Mouse (Mus musculus) T-helper 17 cell (primary cell): Measurements from ENCODE around the gene Ascc1.
"Not testable (repeated sequence)": the region's sequence is repeated elsewhere in the genome, so short reads cannot be mapped to it uniquely, and the experiment has no call there.

Experiments used
- in situ Hi-C, 2 experiments: fragments of 300-600 bp; cut with MboI, MseI; formaldehyde crosslinking; loops; 1 replicate in 1 of 2; 2 replicates in 1 of 2; pipeline ENCODE4 v1.15.1; 2025; ENCODE audit warnings: high pct_unique_total_duplicates in 2 of 2

Ascc1 gene

GRCm38 (mm10) chr10:60109989-60110388 lies 107.4 kb downstream of the Ascc1 start:
- in situ Hi-C loops, result no loop called here

GRCm38 (mm10) chr10:60110908-60111475 lies 108.4 kb downstream of the Ascc1 start:
- in situ Hi-C loops, result no loop called here

GRCm38 (mm10) chr10:60113965-60114690 lies 111.5 kb downstream of the Ascc1 start:
- in situ Hi-C loops, result no loop called here

- in situ Hi-C loops, result no loop called here
Observed at GRCm38 (mm10) chr10:60115345-60116185, 113.0 kb downstream of the Ascc1 start.

DNA sequence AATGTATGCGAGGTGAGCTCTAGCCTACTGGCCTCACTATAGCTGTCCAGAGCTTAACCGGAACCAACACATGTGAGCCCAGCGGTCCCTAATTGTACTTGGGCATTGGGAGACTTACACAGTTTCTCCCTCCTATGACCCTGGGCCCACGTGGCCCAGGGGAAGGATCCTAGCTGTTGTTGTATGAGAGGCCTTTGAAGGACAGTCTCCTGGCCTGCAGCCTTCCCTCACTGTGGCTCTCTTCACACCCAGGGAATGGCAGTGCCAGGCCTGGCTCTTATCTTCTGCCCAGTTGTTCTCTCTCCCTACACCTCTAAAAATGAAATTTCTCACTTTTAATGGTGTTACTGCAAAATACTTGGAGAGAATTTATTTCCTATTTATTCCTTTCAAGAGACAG lies 114.4 kb downstream of the Ascc1 start:
- in situ Hi-C loops, result no loop called here

GRCm38 (mm10) chr10:60118464-60118863 lies 115.9 kb downstream of the Ascc1 start:
- in situ Hi-C loops, result no loop called here

DNA sequence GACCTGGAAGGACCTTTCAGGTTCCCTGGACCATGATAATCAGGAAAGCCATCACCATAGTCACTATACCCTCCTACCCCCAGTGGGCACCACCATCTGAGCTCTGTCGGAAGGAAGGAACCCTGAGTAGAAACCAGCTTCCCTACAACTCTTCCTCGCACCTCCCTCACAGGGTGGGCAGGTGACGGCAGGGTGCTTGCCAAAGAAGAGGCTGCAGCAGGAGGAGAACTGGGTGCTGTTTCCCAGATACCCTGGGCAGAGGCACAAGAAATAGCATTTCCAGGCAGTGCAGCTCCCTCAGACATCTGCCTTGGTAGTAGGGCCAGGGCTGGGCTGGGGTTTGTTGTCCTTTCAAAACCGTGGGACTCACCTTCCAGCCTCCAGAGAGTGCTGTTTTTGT lies 118.0 kb downstream of the Ascc1 start:
- in situ Hi-C loops, result no loop called here

DNA sequence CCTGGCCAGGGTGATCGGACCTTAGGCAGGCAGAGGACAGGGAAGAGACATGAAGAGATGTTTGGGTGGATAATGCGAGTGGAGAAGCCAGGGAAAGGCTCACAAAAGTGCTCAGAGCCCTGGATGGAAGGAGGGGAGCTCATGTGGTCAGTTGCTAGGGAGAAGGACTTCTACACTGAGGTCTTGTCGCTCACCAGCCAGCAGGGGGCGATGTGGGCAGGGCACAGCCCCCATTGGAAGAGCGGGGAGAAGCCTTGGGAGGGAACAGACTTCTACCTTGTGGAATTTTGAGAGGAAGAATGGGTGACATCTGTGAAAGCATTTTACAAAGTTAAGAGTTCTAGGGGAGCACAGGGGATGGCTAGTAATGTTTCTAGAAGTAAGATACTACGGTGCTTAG lies 121.5 kb downstream of the Ascc1 start:
- in situ Hi-C loops, result no loop called here

- in situ Hi-C loops, result no loop called here
Observed at GRCm38 (mm10) chr10:60125529-60126327, 123.1 kb downstream of the Ascc1 start.

DNA sequence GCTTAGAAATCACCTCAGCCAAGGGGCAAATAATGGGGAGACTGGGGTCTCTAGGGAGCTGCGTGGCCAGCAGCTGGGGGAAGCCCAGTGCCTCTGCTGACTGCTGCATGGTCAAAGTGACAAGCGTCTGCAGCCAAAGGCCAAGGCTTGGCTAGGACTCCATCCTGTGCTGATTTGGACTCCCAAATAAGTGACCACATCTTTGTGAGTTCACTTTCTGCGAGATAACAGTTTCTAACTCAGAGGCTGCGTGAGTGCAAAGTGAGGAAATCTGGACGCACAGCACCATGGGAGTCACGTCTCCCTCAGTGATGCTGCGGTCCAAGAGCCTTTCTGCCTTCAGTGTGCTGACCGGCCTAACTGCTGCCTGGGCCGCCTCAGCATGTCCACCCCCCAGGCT lies 125.7 kb downstream of the Ascc1 start:
- in situ Hi-C loops, result no loop called here

- in situ Hi-C loops, result no loop called here
Observed at GRCm38 (mm10) chr10:60130504-60130903, 127.9 kb downstream of the Ascc1 start.

DNA sequence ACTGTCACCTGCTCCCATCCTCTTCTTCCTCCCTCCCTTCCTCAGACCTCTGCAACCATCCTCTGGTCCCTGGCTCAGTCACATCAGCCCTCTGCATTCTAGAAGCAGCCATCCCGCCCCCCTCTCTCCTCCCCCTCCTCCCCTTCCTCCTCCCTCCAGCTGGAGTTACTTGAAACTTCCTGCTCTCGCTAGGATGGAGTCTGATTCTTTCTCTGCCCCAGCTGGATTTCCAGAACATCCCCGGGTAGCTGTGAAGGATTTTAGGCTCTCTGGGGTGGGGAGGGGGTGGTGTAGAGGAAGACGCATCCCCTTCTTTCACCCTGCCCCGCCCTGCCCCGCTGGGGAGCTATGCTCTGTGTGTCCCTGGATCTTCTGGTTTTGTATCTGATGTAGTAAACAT lies 130.9 kb downstream of the Ascc1 start:
- in situ Hi-C loops, result no loop called here

DNA sequence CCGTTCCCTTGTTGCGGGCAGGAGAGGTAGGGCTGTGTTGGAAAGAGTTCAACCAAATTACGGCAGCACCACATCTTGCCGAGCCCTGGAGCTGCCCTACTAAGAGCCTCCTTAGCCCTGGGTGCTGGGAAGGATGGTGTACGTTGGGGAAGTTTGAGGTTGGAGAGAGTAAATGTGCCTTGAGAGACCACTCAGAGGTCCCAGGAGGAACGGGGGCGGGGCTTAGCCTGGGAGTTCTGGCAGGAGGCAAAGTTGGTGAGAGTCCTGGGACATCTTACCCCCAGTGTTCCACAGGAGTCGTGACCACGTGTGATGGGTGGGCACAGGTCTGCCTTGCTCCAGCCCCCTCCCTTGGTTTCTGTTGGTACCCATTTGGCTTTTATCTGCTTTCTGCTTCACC lies 131.6 kb downstream of the Ascc1 start:
- in situ Hi-C loops, result no loop called here

- in situ Hi-C loops, result not testable (repeated sequence)
Observed at GRCm38 (mm10) chr10:60136010-60136409, 133.4 kb downstream of the Ascc1 start.

DNA sequence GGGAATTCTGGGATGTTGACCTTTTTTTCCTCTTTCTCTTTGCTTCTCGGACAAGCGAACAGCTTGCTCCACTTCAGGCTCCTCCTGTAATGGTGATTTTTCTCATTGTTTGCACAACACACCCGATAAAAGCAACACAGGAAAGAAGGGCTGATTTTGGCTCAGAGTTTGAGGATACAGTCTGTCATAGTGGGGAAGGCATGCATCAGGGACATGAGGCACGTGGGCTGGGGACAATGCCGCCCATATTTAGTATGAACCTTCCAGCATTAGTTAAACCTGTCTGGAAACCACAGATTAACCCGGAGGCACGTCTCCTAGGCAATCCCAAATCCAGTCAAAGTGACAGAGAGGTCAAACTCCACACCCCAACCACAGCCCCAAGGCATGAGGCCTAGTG lies 134.3 kb downstream of the Ascc1 start:
- in situ Hi-C loops, result no loop called here

DNA sequence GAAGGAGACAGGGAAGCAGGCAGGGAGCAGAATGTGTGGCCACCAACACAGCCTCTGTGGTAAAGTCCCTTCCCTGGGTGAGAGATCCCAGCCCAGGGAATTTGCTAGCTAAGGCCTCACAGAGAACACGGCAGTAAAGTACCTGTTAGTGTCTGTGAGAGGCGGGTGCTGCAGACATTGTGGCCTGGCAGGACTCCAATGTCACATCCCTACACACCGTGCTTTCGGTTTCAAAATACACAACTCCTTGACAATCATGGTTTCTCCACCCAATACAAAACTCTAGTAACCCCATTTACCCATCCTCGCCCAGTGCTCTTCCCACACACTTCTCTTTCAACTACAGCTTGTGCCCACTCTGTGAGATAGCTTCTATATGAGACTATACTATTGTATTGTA lies 136.1 kb downstream of the Ascc1 start:
- in situ Hi-C loops, result no loop called here

GRCm38 (mm10) chr10:60140751-60141150 lies 138.1 kb downstream of the Ascc1 start:
- in situ Hi-C loops, result no loop called here

- in situ Hi-C loops, result no loop called here
Observed at GRCm38 (mm10) chr10:60141656-60142160, 139.1 kb downstream of the Ascc1 start.

- in situ Hi-C loops, result not testable (repeated sequence)
Observed at GRCm38 (mm10) chr10:60147510-60148047, 145.0 kb downstream of the Ascc1 start.

DNA sequence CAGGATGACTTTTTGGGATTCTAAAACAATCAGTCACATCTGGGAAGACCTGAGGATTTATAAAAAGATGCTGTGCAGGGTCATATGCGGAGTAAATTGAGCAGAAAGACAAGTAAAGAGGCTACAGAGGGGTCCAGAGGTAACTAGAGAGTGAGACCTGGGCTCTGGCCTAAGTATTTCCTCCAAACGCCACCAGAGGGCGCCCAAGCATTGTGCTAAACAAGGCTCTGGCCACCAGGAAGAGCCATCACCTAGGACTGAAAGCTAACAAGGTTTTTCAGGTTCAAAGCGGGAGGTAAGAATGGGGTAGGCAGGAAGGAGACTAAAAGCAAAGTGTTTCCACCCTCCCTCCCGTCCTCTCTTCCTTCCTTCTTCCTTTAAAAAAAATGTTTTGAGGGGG lies 145.5 kb downstream of the Ascc1 start:
- in situ Hi-C loops, result no loop called here
